In the genomic region with DNA sequence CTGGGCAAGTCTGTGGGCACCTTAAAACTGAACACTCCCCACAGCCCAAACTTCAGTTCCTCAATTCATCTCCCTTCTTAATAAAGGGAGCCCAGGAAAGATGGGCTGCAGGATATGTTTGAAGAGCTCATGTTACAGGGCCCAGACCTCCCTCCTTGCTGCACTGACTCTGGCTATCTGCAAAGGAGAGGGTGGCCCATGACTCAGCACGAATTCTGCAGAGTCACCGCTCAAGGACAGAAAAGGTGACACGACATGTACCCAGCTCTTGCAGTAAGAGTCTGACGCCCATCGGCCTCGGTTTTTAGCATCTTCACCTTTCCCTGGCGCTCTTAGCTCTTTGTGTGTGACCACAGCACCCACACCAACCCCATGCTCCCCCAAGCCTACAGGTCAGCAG, we compare ENCODE assay signal across 16 mouse cellular contexts. TPM values are rescaled to one million over a fixed set of nuclear protein-coding genes. Genes with fewer than 3 reads are reported as not detected.
A peak's percentile ranks its signal among the peaks of the same experiment; 100 is the strongest.
DNase-seq lines count a peak whose midpoint lies in the region; ATAC-seq and TF ChIP-seq lines count a peak whose summit lies in the region.
"Had no signal": no experiment of that assay in that cellular context is flagged by ENCODE, and none has a peak within 500 bp of the region (broad histone marks: within the 10 kb centered on the region; RNA-seq: fewer than 3 reads in every experiment).

No protein-coding gene starts in this region.

- no peaks in the 10 kb centered on the region for H3K36me3 ChIP-seq in ES-E14 (ENCODE audit: control insufficient read depth, insufficient read depth, low read length, poor library complexity, severe bottlenecking)
- H3K36me3 ChIP-seq in liver, embryonic 13.5 days, result no peaks in the 10 kb centered on the region
- H3K36me3 ChIP-seq: lung, embryonic 15.5 days; stomach, embryonic 15.5 days had no signal

- ATAC-seq in liver, embryonic 13.5 days (ENCODE audit: low read depth), result peak; percentile 90
- no peak for ATAC-seq in frontal cortex, adult (ENCODE audit: low TSS enrichment)
- ATAC-seq: forebrain, embryonic 14.5 days had no signal

- peak overlapping the region; percentile 29; the same call in 1 of the 2 replicates for H3K4me2 ChIP-seq in liver, embryonic 13.5 days
- H3K4me2 ChIP-seq: lung, embryonic 15.5 days; stomach, embryonic 15.5 days had no signal

- in situ Hi-C loops in ES-E14 (cut with MboI; ENCODE audit: low sequenced_read_pairs in 2 of 2, unreplicated experiment in 2 of 2), result no loop called here

- H3K9me3 ChIP-seq in ES-E14 (ENCODE audit: control insufficient read depth, insufficient read depth, low read depth, low read length), result no peaks in the 10 kb centered on the region
- H3K9me3 ChIP-seq in liver, embryonic 13.5 days (replicated peaks), result no peaks in the 10 kb centered on the region
- H3K9me3 ChIP-seq: lung, embryonic 15.5 days; stomach, embryonic 15.5 days had no signal

- peaks cover 4 to 12% of the 10 kb centered on the region in 2 experiments; a peak in 2 of 4 replicates for H3K4me1 ChIP-seq in ES-E14 (ENCODE audit: control insufficient read depth in 2 of 2, insufficient read depth in 2 of 2, low read length in 2 of 2, poor library complexity in 1 of 2)
- H3K4me1 ChIP-seq in liver, embryonic 13.5 days (replicated peaks), result peaks cover 24% of the 10 kb centered on the region
- H3K4me1 ChIP-seq: lung, embryonic 15.5 days; stomach, embryonic 15.5 days had no signal

- H3K27me3 ChIP-seq in liver, embryonic 13.5 days, result no peaks in the 10 kb centered on the region
- H3K27me3 ChIP-seq: lung, embryonic 15.5 days; stomach, embryonic 15.5 days had no signal

- DNase-seq in A20 (ENCODE audit: low read depth, low spot score), result peak; percentile 4
- peak; percentile 43 for DNase-seq in ES-E14 (ENCODE audit: low read depth, low spot score)
- DNase-seq in adrenal gland, postnatal 36 days, result peak; percentile 76 to 77
- peak; percentile 80 for DNase-seq in liver, embryonic 13.5 days
- DNase-seq in kidney, adult 18-20 months, result no peak
- no peak for DNase-seq in retina, embryonic 14.5 days (ENCODE audit: low spot score)
- DNase-seq: cerebellum, adult 2 months; gastrocnemius, postnatal 25 days; left cerebral cortex, postnatal 4 days; thymus, postnatal 25 days had no signal

- no peak overlapping the region for H3K27ac ChIP-seq in ES-E14 (ENCODE audit: insufficient read depth, low read depth, low read length, poor library complexity, severe bottlenecking)
- H3K27ac ChIP-seq in liver, embryonic 13.5 days, result peak overlapping the region; percentile 75
- H3K27ac ChIP-seq: kidney, postnatal 0 days; lung, embryonic 15.5 days; stomach, embryonic 15.5 days had no signal

- H3K4me3 ChIP-seq in ES-E14 (ENCODE audit: insufficient read depth in 1 of 2, low read depth in 1 of 2, low read length in 2 of 2, poor library complexity in 1 of 2, severe bottlenecking in 1 of 2), result no peak overlapping the region
- no peak overlapping the region for H3K4me3 ChIP-seq in liver, embryonic 13.5 days (replicated peaks)
- H3K4me3 ChIP-seq: lung, embryonic 15.5 days; stomach, embryonic 15.5 days had no signal

- no peak overlapping the region for H3K9ac ChIP-seq in ES-E14 (ENCODE audit: insufficient read depth, low read depth, low read length, poor library complexity, severe bottlenecking)
- H3K9ac ChIP-seq in liver, embryonic 13.5 days, result peak overlapping the region; percentile 26; the same call in 1 of the 2 replicates
- H3K9ac ChIP-seq: lung, embryonic 15.5 days; stomach, embryonic 15.5 days had no signal

- WGBS in liver, embryonic 13.5 days (ENCODE audit: insufficient replicate concordance), result 37% methylated on average over 7 of the region's 7 CpGs

TF ChIP-seq in ES-E14, 5 proteins besides CTCF, POLR2A, EP300 and RAD21:
- TF ChIP-seq CHD2 (IDR thresholded peaks at IDR 0.05; ENCODE audit: low read depth, low read length) (no peak), ZNF384 (IDR thresholded peaks at IDR 0.05; ENCODE audit: low read depth, low read length) (no peak), ZC3H11A (IDR thresholded peaks at IDR 0.05; ENCODE audit: borderline replicate concordance, low read depth, low read length) (no peak), HCFC1 (IDR thresholded peaks at IDR 0.05; ENCODE audit: borderline replicate concordance, insufficient read depth, low read length) (no peak), MAFK (IDR thresholded peaks at IDR 0.05; ENCODE audit: insufficient read depth, low read depth, low read length) (peak; percentile 97)

RNA-seq across cellular contexts. Expression of gene Gprin2, which starts 11.1 kb away (rescaled TPM):
- 0.58 and 1.6 TPM in 2 replicates for total RNA-seq in ES-E14 (2012; rRNA removed)
- 1 to 10 TPM; 1.1 to 1.6 TPM for total RNA-seq in adrenal gland, postnatal 36 days (2021)
- 0.06 TPM in 2 replicates for polyA plus RNA-seq in liver, embryonic 13.5 days (2015; fragmentation: Nextera tagmentation; extraction: Ambion mirVana)

RNA-seq across cellular contexts. Expression of gene Syt15, which starts 29.0 kb away (rescaled TPM):
- 0.26 TPM in 1 of 2 replicates, not detected in the other for total RNA-seq in ES-E14 (2012; rRNA removed)
- under 1 TPM; 0.20 TPM for total RNA-seq in adrenal gland, postnatal 36 days (2021)
- 0.35 and 0.39 TPM in 2 replicates for polyA plus RNA-seq in liver, embryonic 13.5 days (2015; fragmentation: Nextera tagmentation; extraction: Ambion mirVana)

RNA-seq across cellular contexts. Expression of gene Npy4r, which starts 38.1 kb away (rescaled TPM):
- 0.45 and 0.85 TPM in 2 replicates for total RNA-seq in ES-E14 (2012; rRNA removed)
- under 1 TPM; 0.13 to 0.20 TPM for total RNA-seq in adrenal gland, postnatal 36 days (2021)
- not detected in 2 replicates for polyA plus RNA-seq in liver, embryonic 13.5 days (2015; fragmentation: Nextera tagmentation; extraction: Ambion mirVana)
- polyA plus RNA-seq: embryonic facial prominence, embryonic 14.5 days had no signal

Comparison
In these comparisons a context has a peak if more than half of its experiments do, and no peak if none do; other contexts are left out.
1. DNase-seq: peak in A20 (single experiment), ES-E14 (single experiment), adrenal gland, postnatal 36 days (2 of 2) and liver, embryonic 13.5 days (single experiment); none in kidney, adult 18-20 months (single experiment) and retina, embryonic 14.5 days (single experiment).